Mouse (Mus musculus) cerebellum, postnatal 14 days (tissue): ENCODE data around the gene Ccr10.

Source experiments
- DNase-seq, 2 experiments: peaks; one replicate each; pipeline ENCODE4 v3.0.0; 2021; ENCODE audit warnings: mixed read lengths in 2 of 2

Gene Ccr10

GRCm38 (mm10) chr11:101152825-101153224 lies 22.4 kb downstream of the Ccr10 start:
- no peak for DNase-seq

GRCm38 (mm10) chr11:101151063-101151462 lies 24.2 kb downstream of the Ccr10 start:
- DNase-seq: no peak

GRCm38 (mm10) chr11:101149178-101150105 lies 25.8 kb downstream of the Ccr10 start:
- DNase-seq: no peak

- DNase-seq: no peak
Observed at GRCm38 (mm10) chr11:101148751-101149150, 26.5 kb downstream of the Ccr10 start.

GRCm38 (mm10) chr11:101146377-101146776 lies 28.9 kb downstream of the Ccr10 start:
- peak; percentile 78 to 85 for DNase-seq

- peak; percentile 61 to 74 for DNase-seq
Observed at GRCm38 (mm10) chr11:101143338-101144225, 31.7 kb downstream of the Ccr10 start.

GRCm38 (mm10) chr11:101142215-101142967 lies 32.9 kb downstream of the Ccr10 start:
- DNase-seq: no peak

- DNase-seq: no peak
Observed at GRCm38 (mm10) chr11:101141088-101141487, 34.2 kb downstream of the Ccr10 start.

GRCm38 (mm10) chr11:101140164-101140819 lies 35.0 kb downstream of the Ccr10 start:
- peak; percentile 43 to 49 for DNase-seq

GRCm38 (mm10) chr11:101138536-101139181 lies 36.6 kb downstream of the Ccr10 start:
- peak; percentile 26 to 52 for DNase-seq

GRCm38 (mm10) chr11:101137000-101137399 lies 38.2 kb downstream of the Ccr10 start:
- DNase-seq: no peak

- DNase-seq: peak; percentile 58 to 67
Observed at GRCm38 (mm10) chr11:101134217-101134865, 40.9 kb downstream of the Ccr10 start.

GRCm38 (mm10) chr11:101133037-101133436 lies 42.2 kb downstream of the Ccr10 start:
- peak; percentile 23 to 31 for DNase-seq

- DNase-seq: peak; percentile 60 to 86
Observed at GRCm38 (mm10) chr11:101131701-101132100, 43.5 kb downstream of the Ccr10 start.

- DNase-seq: peak; percentile 72 to 79
Observed at GRCm38 (mm10) chr11:101131187-101131586, 44.1 kb downstream of the Ccr10 start.

- DNase-seq: peak; percentile 61
Observed at GRCm38 (mm10) chr11:101130056-101130756, 45.0 kb downstream of the Ccr10 start.

- DNase-seq: peak; percentile 85 to 90
Observed at GRCm38 (mm10) chr11:101128996-101129577, 46.2 kb downstream of the Ccr10 start.

GRCm38 (mm10) chr11:101127075-101127474 lies 48.2 kb downstream of the Ccr10 start:
- peak; percentile 48 to 78 for DNase-seq

- peak in 1 of 2 experiments; percentile 39 for DNase-seq
Observed at GRCm38 (mm10) chr11:101125008-101125407, 50.2 kb downstream of the Ccr10 start.

- DNase-seq: peak in 1 of 2 experiments; percentile 63
Observed at GRCm38 (mm10) chr11:101124494-101124893, 50.7 kb downstream of the Ccr10 start.
